Mouse (Mus musculus): ENCODE measurements around the gene Itm2b.

The Itm2b gene

GRCm38 (mm10) chr14:73384913-73385719, at the start of gene Itm2b:
Gene Itm2b, minus strand, starts transcription at chr14:73385289.
- peak; percentile 68 to 71 for DNase-seq (ENCODE audit: low spot score in 2 of 2)

DNA sequence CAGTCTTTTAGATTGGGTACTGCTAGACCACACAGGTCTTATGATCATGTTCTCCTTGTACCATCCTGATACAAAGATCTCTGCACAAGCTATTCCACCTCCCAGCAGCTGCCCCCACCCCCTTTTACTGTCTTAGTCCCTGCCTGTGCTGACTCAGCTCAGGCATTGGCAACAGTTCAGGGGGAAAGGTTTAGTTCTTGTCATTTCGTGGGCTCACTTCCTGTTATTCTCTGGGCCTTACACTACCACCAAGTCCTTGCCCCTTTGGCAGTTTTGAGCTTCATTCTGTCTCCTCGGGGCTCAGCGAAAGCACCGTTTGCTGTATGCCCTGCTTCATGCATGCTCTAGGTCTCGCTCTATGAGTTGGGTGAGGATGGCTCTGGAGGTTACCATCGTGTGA, 48.4 kb upstream of the Itm2b start:
- DNase-seq (ENCODE audit: low spot score in 2 of 2) = no peak

GRCm38 (mm10) chr14:73430571-73430970, 45.5 kb upstream of the Itm2b start:
- no peak for DNase-seq (ENCODE audit: low spot score in 2 of 2)

DNA sequence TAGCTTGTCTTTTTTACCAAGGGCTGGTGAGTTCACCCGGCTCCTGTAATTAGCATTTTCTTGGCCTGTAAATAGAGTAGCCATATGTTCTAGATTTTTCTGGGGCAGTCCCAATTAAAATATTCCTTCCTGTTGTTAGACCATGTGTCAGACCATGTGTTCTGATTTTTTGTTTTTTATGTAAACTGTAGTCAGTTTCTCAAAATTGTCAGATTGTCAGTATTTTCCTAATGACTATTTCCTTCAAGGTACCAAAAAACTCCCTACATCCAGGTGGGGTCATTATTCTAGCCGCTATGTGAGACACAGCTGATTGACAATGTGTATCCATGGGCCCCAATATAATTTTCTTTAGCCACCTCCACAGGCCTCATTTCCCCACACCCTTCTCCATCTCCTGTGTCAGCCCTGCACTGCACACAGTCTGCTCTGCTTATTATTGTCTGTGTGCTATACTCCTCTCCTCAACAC, 40.5 kb upstream of the Itm2b start:
- no peak for DNase-seq (ENCODE audit: low spot score in 2 of 2)

DNA sequence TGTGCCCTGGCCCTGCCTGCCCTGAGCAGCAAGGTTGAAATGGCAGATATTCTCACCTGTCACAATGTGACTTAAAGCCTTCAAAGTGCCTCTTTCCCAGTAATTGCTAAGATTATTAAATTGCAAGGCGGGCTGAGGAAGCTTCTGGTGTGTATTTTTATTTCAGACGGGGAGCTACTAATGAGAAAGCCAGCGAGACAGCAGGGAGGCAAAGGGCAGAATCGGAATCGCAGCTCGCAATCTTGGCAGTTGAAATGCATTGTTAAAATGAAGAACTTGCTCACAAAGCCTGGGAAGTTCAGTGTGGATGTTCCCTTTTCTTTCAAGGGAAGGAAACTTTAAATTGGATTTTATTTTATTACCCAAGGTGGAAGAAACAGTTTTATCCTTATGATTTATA, 39.9 kb upstream of the Itm2b start:
- no peak for DNase-seq (ENCODE audit: low spot score in 2 of 2)

DNA sequence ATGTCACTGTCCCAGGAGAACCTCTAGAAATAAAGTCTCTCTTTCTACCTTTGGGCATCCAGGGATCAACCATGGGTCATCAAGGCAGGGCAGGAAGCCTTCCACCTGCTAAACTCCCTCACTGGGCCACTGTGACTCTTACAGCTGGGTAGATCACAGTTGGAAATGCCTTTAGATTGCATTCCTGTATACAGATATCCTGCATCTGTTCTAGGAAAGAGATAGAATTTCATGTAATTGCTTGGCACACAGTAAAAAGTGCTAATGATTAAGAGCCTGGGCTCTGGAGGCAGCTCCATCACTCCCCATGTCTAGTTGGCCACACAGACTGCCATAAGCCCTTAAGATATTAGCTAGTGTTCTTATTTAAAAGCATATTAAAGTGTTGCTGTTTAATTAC, 38.5 kb upstream of the Itm2b start:
- DNase-seq (ENCODE audit: low spot score in 2 of 2) = no peak

DNA sequence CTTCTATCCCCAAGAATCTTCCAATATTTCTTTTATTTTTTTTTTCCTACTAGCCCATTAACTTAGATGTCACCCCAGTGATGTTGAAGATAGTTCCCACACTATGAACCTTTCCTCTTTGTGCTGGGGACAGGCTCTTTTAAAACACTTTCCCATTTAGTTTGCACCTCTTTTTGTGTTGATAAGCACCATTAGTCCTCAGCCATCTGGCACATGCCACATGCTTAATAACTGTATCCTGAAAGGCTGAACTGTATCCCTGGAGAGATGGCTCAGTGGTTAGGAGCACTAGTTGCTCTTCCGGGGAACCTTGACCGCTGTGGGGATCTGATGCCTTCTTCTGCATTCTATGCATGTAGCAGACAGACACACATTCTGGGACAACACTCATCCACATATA, 37.5 kb upstream of the Itm2b start:
- DNase-seq (ENCODE audit: low spot score in 2 of 2) = no peak

DNA sequence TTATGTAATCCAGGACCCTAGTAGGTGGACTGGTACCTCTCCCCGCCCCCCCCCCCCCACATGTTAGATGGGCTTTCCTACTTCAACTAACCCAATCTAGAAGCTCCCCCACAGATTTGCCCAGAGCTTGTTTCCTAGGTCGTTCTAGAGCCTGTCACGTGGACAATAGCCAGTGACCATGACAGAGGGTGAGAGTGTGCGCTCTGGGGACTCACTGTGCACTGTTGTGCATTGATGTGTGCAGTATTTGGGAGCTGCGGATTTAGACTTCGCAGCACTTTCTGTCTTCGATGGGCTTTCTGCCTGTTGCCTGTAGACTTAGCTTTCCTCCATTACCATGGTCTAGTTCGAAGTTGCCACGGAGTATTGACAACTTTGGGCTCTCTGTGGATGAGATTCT, 36.5 kb upstream of the Itm2b start:
- DNase-seq (ENCODE audit: low spot score in 2 of 2) = no peak

DNA sequence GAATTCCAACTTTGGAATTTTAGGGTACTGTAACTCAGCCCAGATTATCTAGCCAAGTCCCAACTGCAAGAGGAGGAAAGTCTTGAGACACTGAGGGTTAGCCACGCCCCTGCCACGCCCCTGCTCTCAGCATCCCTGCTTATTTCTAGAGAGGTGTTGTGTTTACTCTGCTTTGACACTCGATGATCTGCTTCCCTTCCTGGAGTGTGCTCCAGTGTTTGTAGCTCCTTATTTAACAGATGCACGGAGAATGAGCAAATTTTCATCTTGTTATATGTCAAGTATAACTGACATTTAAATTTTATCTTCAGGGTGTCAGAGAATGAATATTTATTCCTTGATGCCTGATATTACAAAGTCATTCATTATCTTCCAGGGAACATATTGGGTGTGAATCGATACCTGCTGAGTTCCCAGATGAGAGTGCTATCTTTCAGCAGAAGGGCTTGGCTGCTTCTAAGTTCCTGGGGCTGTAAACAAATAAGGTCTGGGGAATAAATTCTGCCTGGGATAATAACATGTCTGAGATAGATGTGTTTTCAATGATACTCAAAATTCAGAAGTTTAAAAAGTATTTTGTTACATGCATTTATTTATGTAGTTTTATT, 35.2 kb upstream of the Itm2b start:
- no peak for DNase-seq (ENCODE audit: low spot score in 2 of 2)

DNA sequence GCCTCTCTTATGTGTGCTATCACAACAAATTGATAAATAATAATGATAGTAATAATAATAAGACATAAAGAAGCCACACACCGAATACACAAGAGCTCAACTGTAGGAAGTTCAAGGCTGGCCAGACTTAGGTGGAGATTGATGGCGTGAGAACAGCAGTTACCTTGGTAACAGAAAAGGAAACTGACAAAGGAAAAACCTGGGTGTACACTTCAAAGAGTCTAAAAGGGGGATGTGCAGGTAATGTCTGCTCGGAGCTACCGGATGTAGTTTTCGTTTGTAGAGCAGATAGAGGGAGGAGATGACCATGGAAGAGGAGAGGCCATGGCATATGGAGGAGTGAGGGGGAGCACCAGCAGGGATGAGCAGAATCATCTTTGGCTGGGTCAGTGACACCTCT, 31.4 kb upstream of the Itm2b start:
- DNase-seq (ENCODE audit: low spot score in 2 of 2) = no peak

GRCm38 (mm10) chr14:73415376-73416035, 30.4 kb upstream of the Itm2b start:
- no peak for DNase-seq (ENCODE audit: low spot score in 2 of 2)

DNA sequence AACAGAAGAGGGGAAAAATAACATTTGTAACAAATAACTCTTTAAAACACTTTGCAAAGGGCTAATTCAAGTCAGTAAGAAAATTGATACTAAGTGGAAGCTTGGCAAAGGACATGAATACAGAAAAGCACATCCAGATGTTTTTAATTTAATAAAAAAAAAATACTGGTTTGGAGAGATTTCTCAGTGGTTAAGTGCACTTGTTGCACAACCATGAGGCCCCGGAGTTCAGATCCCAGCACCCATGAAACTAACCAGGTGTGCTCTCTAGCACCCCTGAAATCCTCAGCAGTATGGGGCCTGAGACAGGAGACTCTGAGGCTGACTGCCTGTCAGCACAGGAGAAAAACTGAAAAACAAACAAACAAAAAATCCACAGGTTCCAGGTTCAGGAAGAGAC, 26.6 kb upstream of the Itm2b start:
- DNase-seq (ENCODE audit: low spot score in 2 of 2) = no peak

DNA sequence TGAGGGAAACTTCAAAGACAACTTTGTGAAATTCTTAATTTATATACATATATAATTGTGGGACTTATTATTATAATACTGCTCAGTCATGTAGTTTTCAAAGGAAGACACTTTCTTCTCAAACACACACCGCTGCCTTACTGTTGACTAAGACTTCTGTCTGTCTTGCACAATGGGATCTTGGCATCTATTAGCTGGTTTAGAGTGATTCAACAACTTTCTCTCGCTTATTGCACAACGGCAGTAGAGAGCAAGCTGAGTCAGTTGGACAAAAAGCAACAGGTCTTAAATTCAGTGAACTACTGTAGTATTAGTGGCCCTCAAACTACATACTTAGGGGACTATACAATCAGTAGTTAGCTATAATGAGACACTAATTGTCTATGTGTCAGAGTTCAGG, 25.0 kb upstream of the Itm2b start:
- DNase-seq (ENCODE audit: low spot score in 2 of 2) = no peak

DNA sequence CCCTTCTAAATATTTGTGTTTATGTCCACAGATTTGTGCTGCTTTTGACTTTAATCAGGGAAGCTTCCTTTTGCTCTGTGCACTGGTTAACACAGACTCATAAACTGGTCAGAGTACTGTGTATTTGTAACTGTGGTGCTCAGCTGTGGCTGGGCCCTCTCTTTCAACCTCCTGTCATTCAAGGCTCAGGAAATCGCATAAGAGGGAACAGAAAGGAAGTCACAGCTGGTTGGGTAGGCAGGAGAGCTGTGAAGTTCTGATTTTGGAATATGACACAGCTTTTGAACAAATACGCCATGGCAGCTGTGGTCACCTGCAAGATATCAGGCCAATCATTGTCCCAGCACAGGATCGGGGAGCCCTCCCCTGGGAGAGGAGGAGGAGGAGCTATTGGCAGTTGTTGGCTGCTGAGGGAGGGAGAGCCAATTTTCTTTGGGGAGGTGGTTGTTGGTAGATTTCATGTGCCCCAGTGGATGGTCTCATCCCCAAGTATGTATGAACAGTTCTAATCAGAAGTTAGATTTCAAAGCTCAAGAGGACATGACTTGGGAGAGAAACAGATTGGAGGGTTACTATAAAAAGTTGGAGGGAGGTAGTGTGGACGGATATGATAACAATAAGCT, 23.2 kb upstream of the Itm2b start:
- DNase-seq (ENCODE audit: low spot score in 2 of 2) = no peak

GRCm38 (mm10) chr14:73404016-73404415, 18.9 kb upstream of the Itm2b start:
- no peak for DNase-seq (ENCODE audit: low spot score in 2 of 2)

GRCm38 (mm10) chr14:73403351-73403750, 18.3 kb upstream of the Itm2b start:
- DNase-seq (ENCODE audit: low spot score in 2 of 2) = no peak

DNA sequence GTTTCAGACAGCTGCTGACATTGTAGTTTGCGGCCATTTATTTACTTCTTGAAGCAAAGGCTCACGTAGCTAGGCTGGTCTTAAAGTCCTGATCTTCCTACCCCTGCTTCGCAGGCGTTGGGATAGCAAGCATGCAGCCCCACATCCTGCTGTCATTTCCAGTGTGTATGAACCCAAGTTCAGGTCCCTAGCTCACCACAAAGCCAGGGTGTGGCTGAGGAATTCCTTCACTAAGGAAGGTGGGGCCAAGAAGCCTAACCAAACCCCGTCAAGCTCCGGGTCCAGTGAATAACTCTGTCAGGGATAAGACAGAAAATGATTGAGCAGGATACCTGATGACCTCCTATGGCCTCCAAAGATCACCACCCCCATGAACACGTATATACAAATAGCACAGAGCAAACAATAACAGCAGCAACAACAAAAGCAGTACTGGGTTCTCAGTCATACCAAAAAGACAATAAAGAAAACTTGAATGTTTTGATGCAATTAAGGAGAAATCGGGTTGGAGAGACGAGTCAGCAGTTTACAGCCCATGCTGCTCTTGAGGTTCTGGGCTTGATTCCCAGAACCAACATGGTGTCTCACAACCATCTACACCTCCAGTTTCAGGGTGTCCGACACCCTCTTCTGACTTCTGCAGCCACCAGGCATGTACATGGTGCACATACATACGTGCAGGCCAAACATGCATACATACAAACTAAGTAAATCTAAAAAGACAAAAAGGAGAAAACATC, 17.4 kb upstream of the Itm2b start:
- DNase-seq (ENCODE audit: low spot score in 2 of 2) = no peak

DNA sequence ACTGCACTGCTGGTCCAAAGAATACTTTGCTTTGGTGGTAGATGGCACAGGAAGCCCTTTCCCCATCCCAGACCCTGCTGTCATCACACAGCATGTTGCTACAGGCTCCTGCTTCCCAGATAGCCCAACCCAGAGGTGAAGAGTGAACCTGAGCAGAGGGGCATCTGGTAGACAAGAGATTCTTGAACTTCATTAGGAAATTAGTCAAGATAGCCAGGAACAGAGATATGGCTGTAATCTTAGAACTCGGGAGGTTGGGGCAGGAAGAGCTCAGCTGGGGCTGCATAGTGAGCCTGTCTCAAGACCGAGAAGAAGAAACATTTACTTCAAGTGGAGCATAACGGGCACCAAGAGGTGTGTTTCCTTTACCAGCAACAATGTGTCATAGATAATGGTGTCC, 16.3 kb upstream of the Itm2b start:
- no peak for DNase-seq (ENCODE audit: low spot score in 2 of 2)

DNA sequence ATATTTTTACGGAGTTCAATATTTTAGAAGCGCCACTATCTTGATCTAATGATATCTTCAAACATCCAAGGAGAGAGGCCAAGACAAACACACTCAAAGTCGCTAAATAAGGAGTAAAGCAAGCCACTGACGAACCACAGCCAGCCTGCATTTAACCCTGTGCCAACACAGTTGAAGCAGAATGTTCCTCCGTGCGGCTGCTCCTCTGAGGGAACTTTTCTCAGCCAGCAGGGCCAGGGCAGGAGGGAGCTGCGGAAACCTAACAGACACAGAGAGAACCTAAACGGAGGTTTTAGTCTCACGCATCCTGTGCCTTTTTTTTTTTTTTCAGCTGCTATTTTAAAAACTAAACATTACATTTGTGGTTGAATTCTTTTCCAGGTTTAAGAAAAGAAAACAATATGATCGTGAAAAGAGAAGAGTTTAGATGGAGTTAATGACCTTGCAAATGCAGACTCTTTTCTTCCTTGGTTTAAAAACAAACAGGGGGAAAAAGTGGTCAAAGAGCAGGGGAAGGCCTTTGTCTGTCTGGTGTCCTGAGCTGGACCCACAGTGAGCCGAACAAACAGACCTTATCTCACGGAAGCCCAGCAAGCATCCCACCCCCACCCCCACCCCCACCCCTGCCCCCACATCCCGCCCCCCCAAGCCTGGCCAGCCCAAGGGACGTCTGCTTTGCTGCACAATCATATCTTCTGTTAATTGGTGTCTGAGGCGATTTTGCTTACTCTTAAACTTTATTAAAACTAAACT, 15.0 kb upstream of the Itm2b start:
- DNase-seq (ENCODE audit: low spot score in 2 of 2) = no peak

DNA sequence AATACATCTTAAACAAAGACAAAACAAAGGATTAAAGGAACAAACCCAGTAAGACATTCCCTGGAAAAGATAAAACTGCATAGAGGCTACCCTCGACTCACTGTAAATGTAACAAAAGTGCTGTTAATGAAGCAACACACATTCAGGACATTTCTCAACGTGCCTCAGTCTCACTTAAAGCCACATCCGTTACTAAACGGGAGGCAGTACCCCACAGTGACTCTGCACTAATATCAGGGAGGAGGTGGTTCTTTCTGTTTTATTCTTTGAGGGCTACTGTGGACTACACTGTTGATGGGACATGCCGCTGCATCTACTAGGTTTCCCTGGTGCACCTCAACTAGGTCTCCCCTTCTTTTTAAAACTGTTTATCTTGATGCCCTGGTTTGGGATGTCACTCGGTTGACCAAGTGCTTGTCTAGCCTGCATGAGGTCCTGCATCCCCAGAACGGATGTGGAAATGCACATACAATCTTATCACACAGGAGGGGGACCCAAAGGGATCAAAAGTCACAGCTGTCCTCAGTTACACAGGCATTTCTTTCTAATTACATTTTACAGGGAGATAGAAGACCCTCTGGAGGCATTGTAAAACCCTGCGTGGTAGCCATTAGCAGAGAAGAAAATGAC, 13.4 kb upstream of the Itm2b start:
- DNase-seq (ENCODE audit: low spot score in 2 of 2) = no peak

GRCm38 (mm10) chr14:73395750-73396149, 10.7 kb upstream of the Itm2b start:
- DNase-seq (ENCODE audit: low spot score in 2 of 2) = no peak

Measured in frontal cortex, postnatal 14 days (tissue).